8 mouse cellular contexts compared by ENCODE assay signal in the genomic region with DNA sequence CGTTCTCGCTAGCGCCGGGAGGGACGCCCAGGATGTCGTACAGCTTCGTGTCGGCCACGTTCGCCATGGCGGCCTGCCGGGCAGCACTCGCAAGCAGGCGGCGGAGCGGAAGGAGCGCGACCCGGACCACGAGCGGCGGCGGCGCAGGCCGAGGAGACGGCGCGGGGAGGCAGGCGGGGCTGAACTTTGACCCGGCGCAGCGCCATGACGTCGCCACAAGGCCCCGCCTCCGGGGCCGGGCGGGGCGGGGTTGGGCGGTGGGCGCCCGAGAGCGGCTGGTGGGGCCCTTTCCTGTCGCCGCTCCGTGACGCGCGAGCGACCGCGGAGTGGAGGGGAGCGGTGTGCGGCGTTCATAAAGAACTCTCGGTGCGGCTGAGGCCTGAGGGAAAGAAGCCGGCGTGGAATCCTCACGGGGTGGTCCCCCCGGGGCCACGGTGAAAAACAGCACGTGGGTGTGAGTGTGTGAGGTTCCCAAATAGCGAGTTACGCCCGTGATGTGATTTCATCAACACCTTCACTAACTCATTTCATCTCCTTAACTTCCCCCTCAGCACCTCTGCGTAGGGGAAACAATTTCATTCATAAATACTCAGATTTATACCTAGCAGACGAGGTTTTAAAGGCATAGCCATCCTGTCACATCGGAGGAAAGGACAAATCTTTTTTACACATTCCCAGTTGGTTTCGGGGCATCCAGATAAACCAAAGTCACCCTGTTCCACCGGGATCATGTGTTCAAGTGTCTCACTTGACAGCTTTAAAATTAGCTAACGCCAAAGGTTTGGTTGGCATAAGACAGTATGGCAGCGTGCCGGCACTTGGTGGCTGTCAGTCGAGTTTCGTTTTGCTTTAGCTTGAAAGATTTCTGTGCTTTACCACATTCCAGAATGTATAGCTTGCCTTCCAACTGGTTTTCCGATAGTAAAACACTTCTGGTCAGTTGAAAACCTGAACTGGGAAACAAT. TPM values are rescaled to one million over a fixed set of nuclear protein-coding genes. Genes with fewer than 3 reads are reported as not detected.
A peak's percentile ranks its signal among the peaks of the same experiment; 100 is the strongest.
DNase-seq lines count a peak whose midpoint lies in the region; ATAC-seq and TF ChIP-seq lines count a peak whose summit lies in the region.

A gene (minus strand): TSS at position 164 of the 965 bp plus-strand sequence.

- H3K4me1 ChIP-seq in bone marrow, adult 2 months (ENCODE audit: control insufficient read depth, insufficient read depth, low read length): peaks cover 1% of the 10 kb centered on the region
- peaks cover 5% of the 10 kb centered on the region; the same call in 1 of the 2 replicates for H3K4me1 ChIP-seq in embryonic facial prominence, embryonic 15.5 days
- 0 out of 2 replicates have a peak, but pooled peaks cover 4% of the 10 kb centered on the region for H3K4me1 ChIP-seq in kidney, embryonic 14.5 days (ENCODE audit: control insufficient read depth, insufficient read depth, low read length)
- H3K4me1 ChIP-seq in limb, embryonic 15.5 days: peaks cover 6% of the 10 kb centered on the region; the same call in 1 of the 2 replicates

- under 1% methylated on average over 77 of the region's 77 CpGs for WGBS in bone marrow, adult 2 months
- WGBS in embryonic facial prominence, embryonic 15.5 days: under 1% methylated on average over 75 of the region's 77 CpGs
- 1% methylated on average over 72 of the region's 77 CpGs for WGBS in kidney, embryonic 14.5 days
- under 1% methylated on average over 77 of the region's 77 CpGs for WGBS in limb, embryonic 15.5 days

- H3K27me3 ChIP-seq in embryonic facial prominence, embryonic 15.5 days: no peaks in the 10 kb centered on the region
- no peaks in the 10 kb centered on the region for H3K27me3 ChIP-seq in kidney, embryonic 14.5 days (ENCODE audit: control insufficient read depth, insufficient read depth, low read length)
- no peaks in the 10 kb centered on the region for H3K27me3 ChIP-seq in limb, embryonic 15.5 days
- no peaks in the 10 kb centered on the region for H3K27me3 ChIP-seq in splenic B cell, adult 2 months (ENCODE audit: control insufficient read depth, insufficient read depth, low read length, poor library complexity, severe bottlenecking)

- peak within 1 kb of the TSS; percentile 97 for H3K27ac ChIP-seq in bone marrow, adult 2 months (ENCODE audit: control insufficient read depth, insufficient read depth, low read depth, low read length, poor library complexity)
- peak within 1 kb of the TSS; percentile 95 for H3K27ac ChIP-seq in embryonic facial prominence, embryonic 15.5 days (replicated peaks)
- H3K27ac ChIP-seq in kidney, embryonic 14.5 days (ENCODE audit: low read depth, low read length): peak within 1 kb of the TSS; percentile 94
- peak within 1 kb of the TSS; percentile 94 for H3K27ac ChIP-seq in limb, embryonic 15.5 days

- peak within 1 kb of the TSS; percentile 92 for H3K9ac ChIP-seq in embryonic facial prominence, embryonic 15.5 days
- H3K9ac ChIP-seq in kidney, embryonic 14.5 days (ENCODE audit: low read depth, low read length): peak within 1 kb of the TSS; percentile 95
- peak within 1 kb of the TSS; percentile 95 for H3K9ac ChIP-seq in limb, embryonic 15.5 days

- H3K4me2 ChIP-seq in embryonic facial prominence, embryonic 15.5 days (replicated peaks): peak within 1 kb of the TSS; percentile 66
- H3K4me2 ChIP-seq in kidney, embryonic 14.5 days (replicated peaks; ENCODE audit: low read depth, low read length): peak within 1 kb of the TSS; percentile 91
- peak within 1 kb of the TSS; percentile 74 for H3K4me2 ChIP-seq in limb, embryonic 15.5 days

- peak within 1 kb of the TSS; percentile 100 for H3K4me3 ChIP-seq in bone marrow, adult 2 months (replicated peaks; ENCODE audit: control insufficient read depth, low read depth, low read length)
- H3K4me3 ChIP-seq in embryonic facial prominence, embryonic 15.5 days (replicated peaks): peak within 1 kb of the TSS; percentile 93
- peak within 1 kb of the TSS; percentile 91 for H3K4me3 ChIP-seq in kidney, embryonic 14.5 days (ENCODE audit: low read length)
- peak within 1 kb of the TSS; percentile 97 for H3K4me3 ChIP-seq in limb, embryonic 15.5 days

- H3K9me3 ChIP-seq in embryonic facial prominence, embryonic 15.5 days (replicated peaks): no peaks in the 10 kb centered on the region
- no peaks in the 10 kb centered on the region for H3K9me3 ChIP-seq in kidney, embryonic 14.5 days (ENCODE audit: control insufficient read depth, low read length)
- no peaks in the 10 kb centered on the region for H3K9me3 ChIP-seq in limb, embryonic 15.5 days

- peak; percentile 97 for ATAC-seq in embryonic facial prominence, embryonic 15.5 days (ENCODE audit: insufficient number of reproducible peaks, low FRiP score, low TSS enrichment, low read depth)
- peak; percentile 95 for ATAC-seq in kidney, embryonic 14.5 days (ENCODE audit: low FRiP score, low TSS enrichment)
- peak; percentile 94 for ATAC-seq in limb, embryonic 15.5 days (ENCODE audit: insufficient number of reproducible peaks, low FRiP score, low TSS enrichment, low read depth)

- H3K36me3 ChIP-seq in embryonic facial prominence, embryonic 15.5 days: peaks cover 15% of the 10 kb centered on the region
- peaks cover 26% of the 10 kb centered on the region for H3K36me3 ChIP-seq in kidney, embryonic 14.5 days (ENCODE audit: control insufficient read depth, insufficient read depth, low read length)
- peaks cover 21% of the 10 kb centered on the region for H3K36me3 ChIP-seq in limb, embryonic 15.5 days
- H3K36me3 ChIP-seq in splenic B cell, adult 2 months (ENCODE audit: control insufficient read depth, insufficient read depth, low read length, poor library complexity, severe bottlenecking): peaks cover 6% of the 10 kb centered on the region; the same call in 1 of the 2 replicates

- TF ChIP-seq POLR2A in bone marrow, adult 2 months (IDR thresholded peaks at IDR 0.05; ENCODE audit: borderline replicate concordance, control insufficient read depth, low read depth, low read length): peak; percentile 74; the same call in 1 of the 2 replicates

- peak; percentile 92 for DNase-seq in A20 (ENCODE audit: low read depth, low spot score)
- DNase-seq in heart, adult 9 months (ENCODE audit: low spot score in 2 of 2): peak; percentile 89
- DNase-seq in monocyte, adult 2 months (ENCODE audit: low read depth in 1 of 2, low spot score in 2 of 2): peak; percentile 65 to 85
- peak; percentile 91 for DNase-seq in splenic B cell, adult 2 months (ENCODE audit: low read depth, low spot score)

- TF ChIP-seq CTCF in bone marrow, adult 2 months (IDR thresholded peaks at IDR 0.05; ENCODE audit: control insufficient read depth, insufficient read depth, low read length): no peak

RNA-seq across cellular contexts. Expression of the gene that starts here (rescaled TPM):
- 36.8 and 67.4 TPM in 2 replicates for polyA plus RNA-seq in bone marrow, adult 2 months (2011; ENCODE audit: insufficient read depth, insufficient read length, low replicate concordance, missing spikeins)
- polyA plus RNA-seq in embryonic facial prominence, embryonic 15.5 days (2015; fragmentation: Nextera tagmentation; extraction: Ambion mirVana): 136 and 146 TPM in 2 replicates
- 139 and 173 TPM in 2 replicates for polyA plus RNA-seq in kidney, embryonic 14.5 days (2014; fragmentation: Nextera tagmentation; extraction: Ambion mirVana)
- 135 and 148 TPM in 2 replicates for polyA plus RNA-seq in limb, embryonic 15.5 days (2015; fragmentation: Nextera tagmentation; extraction: Ambion mirVana)

Comparison
In these comparisons a context has a peak if more than half of its experiments do, and no peak if none do; other contexts are left out.
1. Peak in every context shown above with its lines: DNase-seq, ATAC-seq, H3K4me3 ChIP-seq and H3K27ac ChIP-seq.